Mouse (Mus musculus) forebrain, embryonic 14.5 days (tissue): Measurements from ENCODE around the gene Svopl. TPM values are rescaled to one million over a fixed set of nuclear protein-coding genes. Genes with fewer than 3 reads are reported as not detected.

Experiments used
- ATAC-seq: fragments of 200-750 bp; cut with Nextera tagmentation; 2 replicates; pipeline ENCODE4 v1.8.0; 2017; ENCODE audit warnings: mild to moderate bottlenecking, moderate library complexity
- DNase-seq: peaks from one replicate; pipeline ENCODE4 v3.0.0-alpha.2; 2015; ENCODE audit warnings: low spot score
- H3K27ac ChIP-seq: fragments of 300-500 bp; sonication (generic); 2 replicates; pipeline ENCODE4 v1.5.1; 2014; ENCODE audit warnings: low read depth, mild to moderate bottlenecking, control low read depth, low read length, moderate library complexity
- H3K27me3 ChIP-seq: fragments of 300-500 bp; sonication (generic); replicated peaks from 2 replicates; pipeline ENCODE4 v1.6.1; 2014; ENCODE audit warnings: low read length, control low read depth, mixed read lengths; ENCODE audit not compliant: control insufficient read depth, insufficient read depth
- H3K36me3 ChIP-seq: fragments of 300-500 bp; sonication (generic); 2 replicates; pipeline ENCODE4 v1.6.1; 2014; ENCODE audit warnings: low read length, control low read depth; ENCODE audit not compliant: control insufficient read depth, insufficient read depth
- H3K4me1 ChIP-seq: fragments of 300-500 bp; sonication (generic); 2 replicates; pipeline ENCODE4 v1.6.1; 2014; ENCODE audit warnings: antibody characterized with exemption, low read length, control low read depth; ENCODE audit not compliant: control insufficient read depth, insufficient read depth
- H3K4me2 ChIP-seq: fragments of 300-500 bp; sonication (generic); 2 replicates; pipeline ENCODE4 v1.6.1; 2014; ENCODE audit warnings: mild to moderate bottlenecking, control low read depth, low read length
- H3K4me3 ChIP-seq: fragments of 300-500 bp; sonication (generic); 2 replicates; pipeline ENCODE4 v1.5.1; 2014; ENCODE audit warnings: low read depth, low read length, control low read depth
- H3K9ac ChIP-seq: fragments of 300-500 bp; sonication (generic); 2 replicates; pipeline ENCODE4 v1.6.1; 2014; ENCODE audit warnings: mild to moderate bottlenecking, low read length, control low read depth, moderate library complexity
- H3K9me3 ChIP-seq: fragments of 300-500 bp; sonication (generic); replicated peaks from 2 replicates; pipeline ENCODE4 v1.6.1; 2016; ENCODE audit warnings: low read length, control low read depth, mixed read lengths; ENCODE audit not compliant: control insufficient read depth
- WGBS: fragments of 180-500 bp; shearing (Covaris S2); extraction: QIAGEN DNeasy Blood & Tissue Kit; methylation state at CpG from one replicate; pipeline ENCODE4 v1.1.7; 2014; 5-methylcytosine and 5-hydroxymethylcytosine counted together
- polyA plus RNA-seq: library from polyadenylated mRNA; unstranded; fragments of >200 nt; fragmentation: Nextera tagmentation; extraction: Ambion mirVana; gene quantifications from 2 replicates; pipeline ENCODE4 v1.2.1, GENCODE M21; 2014

Gene Svopl
- 0.43 and 0.58 TPM in 2 replicates for polyA plus RNA-seq

DNA sequence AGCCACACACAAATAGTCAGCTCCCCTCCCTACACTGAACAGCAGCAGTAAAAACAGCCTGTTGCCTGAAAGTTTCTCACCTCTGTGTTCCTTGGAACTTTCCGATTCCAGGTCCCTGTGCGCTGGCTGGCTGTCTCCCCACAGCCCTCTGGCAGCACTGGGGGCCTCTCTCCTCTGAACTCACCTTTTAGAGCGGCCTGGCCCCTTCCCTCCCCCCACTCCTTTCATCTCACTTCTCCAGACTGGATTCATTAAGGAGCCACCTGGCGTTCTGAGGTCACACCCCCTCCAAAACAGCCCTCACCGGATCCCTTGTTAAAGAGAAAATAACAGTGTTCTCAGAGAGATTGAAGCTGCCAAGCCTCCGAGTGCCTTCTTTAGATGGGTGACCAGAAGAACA lies at the start of gene Svopl:
Svopl (minus strand) TSS at position 159 of the 400 bp plus-strand sequence.
- no peak for DNase-seq
- H3K27me3 ChIP-seq, result no peaks in the 10 kb centered on the region
- H3K36me3 ChIP-seq, result no peaks in the 10 kb centered on the region
- no peak within 1 kb of the TSS for H3K4me3 ChIP-seq
- no peak within 1 kb of the TSS for H3K27ac ChIP-seq
- no peaks in the 10 kb centered on the region; the same call in 1 of the 2 replicates for H3K4me1 ChIP-seq
- WGBS, result 12% methylated on average over 6 of the region's 6 CpGs
- no peak for ATAC-seq
- H3K4me2 ChIP-seq, result no peak within 1 kb of the TSS
- no peaks in the 10 kb centered on the region for H3K9me3 ChIP-seq
- H3K9ac ChIP-seq, result no peak within 1 kb of the TSS

DNA sequence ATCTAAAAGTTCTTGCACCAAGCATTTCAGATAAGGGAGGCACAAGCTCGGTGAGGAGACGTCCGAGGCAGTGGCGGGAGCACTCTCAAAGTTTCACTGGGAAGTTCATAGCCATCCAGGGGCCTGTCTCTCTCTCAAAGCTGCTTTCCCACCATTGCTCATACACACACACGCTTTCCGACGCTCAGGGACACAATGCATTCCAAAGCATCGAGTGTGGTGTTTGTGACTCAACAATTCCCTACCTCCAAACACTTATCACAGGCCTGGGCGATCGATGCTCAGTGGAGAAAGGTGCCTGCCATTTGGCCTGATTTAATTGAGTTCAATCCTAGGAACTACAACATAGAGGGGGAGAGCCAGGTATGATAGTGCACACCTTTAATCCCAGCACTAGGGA lies 47.9 kb upstream of the Svopl start:
- H3K27me3 ChIP-seq, result no peaks in the 10 kb centered on the region
- H3K9me3 ChIP-seq, result no peaks in the 10 kb centered on the region
- H3K27ac ChIP-seq, result no peak overlapping the region
- no peak for ATAC-seq
- whole genome bisulfite sequencing, result 92% methylated on average over 10 of the region's 10 CpGs
- H3K4me2 ChIP-seq, result no peak overlapping the region
- no peak overlapping the region for H3K9ac ChIP-seq
- H3K36me3 ChIP-seq, result no peaks in the 10 kb centered on the region
- no peak for DNase-seq
- H3K4me3 ChIP-seq, result no peak overlapping the region
- H3K4me1 ChIP-seq, result no peaks in the 10 kb centered on the region

DNA sequence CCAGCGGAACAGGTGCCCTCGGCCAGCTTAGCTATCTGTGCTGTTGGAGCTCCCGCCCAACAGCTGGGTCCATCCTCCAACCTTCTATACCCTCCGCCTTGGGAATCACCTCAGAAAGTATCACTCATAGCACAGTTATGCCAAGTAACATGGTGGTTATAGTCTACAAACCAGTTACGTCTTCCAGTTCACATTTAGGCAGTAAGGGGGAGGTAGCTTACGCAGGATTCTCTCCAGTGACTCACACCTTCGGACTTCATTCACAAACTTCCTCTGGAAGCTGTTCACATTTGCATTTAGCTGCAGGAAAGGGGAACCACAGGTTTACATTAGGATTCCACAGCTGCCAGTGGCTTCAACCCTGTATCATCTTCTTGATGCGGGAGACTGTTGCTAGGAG lies 45.7 kb upstream of the Svopl start:
- WGBS, result 96% methylated on average over 8 of the region's 8 CpGs
- Histone ChIP-seq H3K9ac (no peak overlapping the region), H3K27ac (no peak overlapping the region), H3K9me3 (no peaks in the 10 kb centered on the region), H3K4me1 (no peaks in the 10 kb centered on the region), H3K27me3 (no peaks in the 10 kb centered on the region), H3K4me2 (no peak overlapping the region), H3K36me3 (no peaks in the 10 kb centered on the region), H3K4me3 (no peak overlapping the region)
- ATAC-seq (no peak), DNase-seq (no peak)

DNA sequence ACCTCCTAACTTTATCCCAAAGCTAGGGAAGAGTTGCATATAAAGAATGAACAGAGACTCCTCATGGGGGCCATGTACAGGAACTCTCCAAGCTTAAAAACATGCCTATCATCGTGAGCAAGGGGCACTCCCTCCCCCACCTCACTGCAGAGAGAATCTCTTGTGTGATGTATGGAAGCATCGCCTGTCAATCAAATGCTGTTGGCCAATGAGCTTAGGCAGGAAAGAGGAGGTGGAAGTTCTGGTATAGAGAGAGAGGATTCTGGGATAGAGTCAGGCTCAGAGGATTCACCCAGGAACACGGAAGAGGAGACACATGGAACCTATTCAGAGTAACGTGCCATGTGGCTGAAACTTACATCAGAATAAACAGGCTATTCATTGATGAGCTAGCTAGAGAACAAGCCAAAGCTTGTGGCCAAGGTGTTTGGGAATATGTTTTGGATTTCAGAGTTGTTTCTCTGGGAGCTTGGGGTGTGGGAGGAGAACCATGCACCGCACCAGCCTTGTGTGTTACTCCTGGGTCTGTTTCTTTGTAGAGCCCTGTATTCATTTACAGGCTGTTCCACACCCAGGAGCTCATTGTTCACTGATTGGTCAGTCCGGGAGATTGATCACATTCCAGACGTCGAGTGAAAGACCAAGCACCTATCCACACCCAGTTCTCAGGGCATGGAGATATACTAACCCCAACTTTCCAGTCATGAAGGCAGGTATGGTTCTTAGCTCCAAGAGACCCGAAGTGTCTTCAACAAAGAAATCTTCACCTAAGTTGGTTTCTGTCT lies 40.6 kb upstream of the Svopl start:
- 81% methylated on average over 9 of the region's 9 CpGs for WGBS

DNA sequence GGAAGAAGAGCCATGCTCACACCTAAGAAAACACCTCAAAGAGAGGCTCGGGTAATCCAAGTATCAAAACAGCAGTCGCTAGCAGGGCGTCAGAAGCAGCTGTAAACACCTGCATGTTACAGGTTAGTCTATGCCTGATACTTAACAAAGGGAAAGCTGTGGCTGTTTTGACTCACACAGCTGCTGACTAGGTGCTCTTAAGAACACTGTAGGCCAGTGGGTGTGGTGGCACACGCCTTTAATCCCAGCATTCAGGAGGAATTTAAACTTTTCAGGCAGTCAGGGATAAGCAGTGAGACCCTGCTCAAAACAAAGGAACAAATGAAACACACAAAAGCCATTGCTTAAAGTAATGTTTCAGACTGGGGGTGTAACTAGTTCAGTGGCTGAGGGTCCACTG lies 36.4 kb upstream of the Svopl start:
- Histone ChIP-seq H3K4me2 (no peak overlapping the region), H3K36me3 (no peaks in the 10 kb centered on the region), H3K9ac (no peak overlapping the region), H3K27me3 (no peaks in the 10 kb centered on the region), H3K27ac (no peak overlapping the region), H3K4me3 (no peak overlapping the region), H3K9me3 (no peaks in the 10 kb centered on the region), H3K4me1 (no peaks in the 10 kb centered on the region)
- ATAC-seq (no peak), DNase-seq (no peak)
- WGBS, result 24% methylated on average over 4 of the region's 4 CpGs

More for the DNA sequence above, 40.6 kb upstream of the Svopl start:
- H3K4me3 ChIP-seq, result no peak overlapping the region
- ATAC-seq (no peak), DNase-seq (no peak)
- H3K9ac ChIP-seq, result no peak overlapping the region
- no peak overlapping the region for H3K4me2 ChIP-seq
- H3K4me1 ChIP-seq, result no peaks in the 10 kb centered on the region
- no peaks in the 10 kb centered on the region for H3K36me3 ChIP-seq
- H3K9me3 ChIP-seq, result no peaks in the 10 kb centered on the region
- no peak overlapping the region for H3K27ac ChIP-seq
- H3K27me3 ChIP-seq, result no peaks in the 10 kb centered on the region

DNA sequence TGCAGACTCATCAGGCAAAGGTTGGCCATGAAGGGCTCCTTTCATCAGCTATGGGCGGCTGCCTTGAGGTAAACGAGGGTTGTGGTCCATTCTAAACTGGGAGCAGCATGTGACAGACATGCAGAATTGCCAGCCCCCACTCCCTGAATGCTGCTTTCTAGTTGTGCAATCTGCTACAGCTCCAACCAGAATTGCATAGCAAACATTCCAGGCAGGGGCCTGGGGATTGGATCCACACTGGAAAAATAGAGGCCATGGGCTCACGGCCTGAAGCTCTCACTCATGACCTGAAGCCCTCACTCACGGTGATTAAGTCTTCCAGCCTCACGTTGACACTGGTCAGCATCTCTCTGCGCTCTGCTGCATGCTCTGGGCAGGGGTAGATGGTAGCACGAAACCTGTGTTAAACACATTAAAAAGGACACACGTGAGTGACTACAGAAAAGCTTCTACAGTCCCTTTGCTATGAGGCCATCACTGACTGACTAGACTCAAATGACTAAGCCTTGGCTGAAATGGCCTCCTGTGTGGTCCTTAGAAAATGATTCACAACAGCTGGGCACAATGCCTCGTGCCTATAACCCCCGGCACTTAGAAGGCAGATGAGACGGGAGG lies 35.0 kb upstream of the Svopl start:
- Histone ChIP-seq H3K36me3 (no peaks in the 10 kb centered on the region), H3K27ac (no peak overlapping the region), H3K4me2 (no peak overlapping the region), H3K4me3 (no peak overlapping the region), H3K9me3 (no peaks in the 10 kb centered on the region), H3K4me1 (no peaks in the 10 kb centered on the region), H3K9ac (no peak overlapping the region), H3K27me3 (no peaks in the 10 kb centered on the region)
- 64% methylated on average over 11 of the region's 11 CpGs for WGBS
- DNase-seq (no peak), ATAC-seq (no peak)

DNA sequence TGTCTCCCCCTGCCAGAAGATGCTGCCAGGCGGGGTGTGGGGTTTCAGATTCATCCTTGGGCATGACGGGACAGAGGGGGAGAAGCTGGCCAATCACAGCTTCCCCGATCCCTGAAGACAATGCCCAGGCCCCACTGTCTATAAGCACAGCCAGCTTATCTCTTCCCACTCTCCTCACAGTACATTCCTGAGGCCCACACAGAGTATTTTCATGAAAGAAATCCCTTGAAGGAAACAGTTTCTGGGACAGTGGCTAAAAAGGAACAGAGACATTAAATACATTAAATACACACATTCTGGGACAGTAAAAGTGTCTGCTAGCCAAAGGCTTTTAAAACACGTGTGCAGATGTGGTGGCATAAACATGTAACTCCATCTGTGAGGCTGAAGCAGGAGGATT lies 33.6 kb upstream of the Svopl start:
- no peak overlapping the region for H3K27ac ChIP-seq
- H3K4me2 ChIP-seq, result no peak overlapping the region
- no peak for ATAC-seq
- whole genome bisulfite sequencing, result 60% methylated on average over 4 of the region's 4 CpGs
- no peak for DNase-seq
- H3K9ac ChIP-seq, result no peak overlapping the region
- H3K27me3 ChIP-seq, result no peaks in the 10 kb centered on the region
- no peaks in the 10 kb centered on the region for H3K9me3 ChIP-seq
- H3K4me3 ChIP-seq, result no peak overlapping the region
- H3K4me1 ChIP-seq, result no peaks in the 10 kb centered on the region
- no peaks in the 10 kb centered on the region for H3K36me3 ChIP-seq

DNA sequence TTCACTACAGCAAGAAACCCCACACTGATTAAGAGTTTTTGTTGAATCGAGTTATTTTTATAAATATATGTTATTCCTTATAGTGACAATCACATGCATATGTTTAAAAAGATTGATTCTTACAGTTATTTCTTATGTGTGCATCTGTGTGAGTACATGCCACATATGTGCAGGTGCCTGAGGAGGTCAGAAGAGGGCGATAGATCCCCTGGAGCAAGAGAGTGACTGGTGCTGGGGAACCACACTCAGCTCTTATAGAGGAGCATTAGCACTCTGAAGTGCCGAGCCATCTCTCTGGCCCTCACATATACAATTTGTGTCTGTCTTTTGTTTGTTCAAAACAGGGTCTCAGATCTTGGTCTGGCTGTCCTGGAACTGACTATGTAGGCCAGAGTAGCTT lies 26.8 kb upstream of the Svopl start:
- no peak for ATAC-seq

DNA sequence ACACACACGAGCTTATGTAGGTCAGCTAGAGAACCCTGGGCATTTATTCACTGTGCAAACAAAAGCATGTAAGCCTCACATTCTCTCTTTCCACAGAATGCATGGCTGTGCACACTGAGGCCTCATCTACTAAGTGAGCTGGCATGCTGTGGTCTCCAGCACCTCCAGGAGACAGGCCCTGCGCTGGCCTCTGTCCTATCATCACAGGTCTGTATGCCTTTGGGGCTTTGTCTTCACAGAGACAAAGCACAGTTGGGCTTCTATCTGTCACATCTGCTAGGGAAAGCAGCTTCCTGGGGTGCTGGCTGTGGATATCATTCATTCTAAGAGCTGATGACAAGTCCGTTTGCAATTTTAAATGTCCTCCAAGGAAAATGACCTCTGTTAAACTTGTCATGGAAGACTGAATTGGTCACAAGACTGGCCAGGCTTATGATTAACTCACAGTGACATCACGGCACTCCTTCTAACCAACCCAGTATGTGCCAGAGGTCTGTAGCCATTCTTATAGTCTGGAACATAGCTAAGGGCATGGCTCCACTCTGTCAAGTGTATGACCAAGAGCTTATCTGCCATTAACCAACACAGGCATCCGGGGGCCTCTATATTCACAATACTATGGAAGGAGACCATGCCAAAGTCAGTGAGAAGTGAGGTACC lies 25.5 kb upstream of the Svopl start:
- H3K27ac ChIP-seq, result no peak overlapping the region
- no peak for ATAC-seq
- H3K9me3 ChIP-seq, result no peaks in the 10 kb centered on the region
- H3K36me3 ChIP-seq, result no peaks in the 10 kb centered on the region
- no peak overlapping the region for H3K4me2 ChIP-seq
- DNase-seq, result no peak
- H3K27me3 ChIP-seq, result no peaks in the 10 kb centered on the region
- 71% methylated on average over 5 of the region's 5 CpGs for WGBS
- no peaks in the 10 kb centered on the region for H3K4me1 ChIP-seq
- no peak overlapping the region for H3K4me3 ChIP-seq
- no peak overlapping the region for H3K9ac ChIP-seq

More for the DNA sequence above, 26.8 kb upstream of the Svopl start:
- Histone ChIP-seq H3K4me3 (no peak overlapping the region), H3K4me2 (no peak overlapping the region), H3K4me1 (no peaks in the 10 kb centered on the region), H3K36me3 (no peaks in the 10 kb centered on the region), H3K27ac (no peak overlapping the region), H3K9ac (no peak overlapping the region), H3K9me3 (no peaks in the 10 kb centered on the region), H3K27me3 (no peaks in the 10 kb centered on the region)
- DNase-seq, result no peak
- 85% methylated on average over 3 of the region's 3 CpGs for WGBS
